Mouse (Mus musculus) limb, embryonic 12.5 days (tissue): Measurements from ENCODE around the gene Neu2. TPM values are rescaled to one million over a fixed set of nuclear protein-coding genes. Genes with fewer than 3 reads are reported as not detected.

ENCODE experiments used
- ATAC-seq: fragments of 200-750 bp; cut with Nextera tagmentation; 2 replicates; pipeline ENCODE4 v1.8.0; 2017; ENCODE audit warnings: low read depth, moderate TSS enrichment; ENCODE audit not compliant: insufficient number of reproducible peaks, insufficient read depth, low FRiP score, low TSS enrichment
- H3K27ac ChIP-seq: fragments of 300-500 bp; sonication (generic); 2 replicates; pipeline ENCODE4 v1.5.1; 2016; ENCODE audit warnings: mild to moderate bottlenecking, moderate library complexity
- H3K27me3 ChIP-seq: fragments of 300-500 bp; sonication (generic); 2 replicates; pipeline ENCODE4 v1.6.1; 2016; ENCODE audit warnings: mild to moderate bottlenecking, moderate library complexity
- H3K36me3 ChIP-seq: fragments of 300-500 bp; sonication (generic); 2 replicates; pipeline ENCODE4 v1.6.1; 2016; ENCODE audit warnings: mild to moderate bottlenecking, moderate library complexity
- H3K4me1 ChIP-seq: fragments of 300-500 bp; sonication (generic); replicated peaks from 2 replicates; pipeline ENCODE4 v1.6.1; 2016
- H3K4me2 ChIP-seq: fragments of 300-500 bp; sonication (generic); 2 replicates; pipeline ENCODE4 v1.6.1; 2016; ENCODE audit warnings: mild to moderate bottlenecking, moderate library complexity
- H3K4me3 ChIP-seq: fragments of 300-500 bp; sonication (generic); replicated peaks from 2 replicates; pipeline ENCODE4 v1.5.1; 2016; ENCODE audit warnings: mild to moderate bottlenecking
- H3K9ac ChIP-seq: fragments of 300-500 bp; sonication (generic); replicated peaks from 2 replicates; pipeline ENCODE4 v1.6.1; 2016; ENCODE audit warnings: mild to moderate bottlenecking, moderate library complexity
- H3K9me3 ChIP-seq: fragments of 300-500 bp; sonication (generic); 2 replicates; pipeline ENCODE4 v1.6.1; 2016; ENCODE audit warnings: mild to moderate bottlenecking, moderate library complexity
- WGBS: fragments of 180-500 bp; shearing (Covaris S2); methylation state at CpG from one replicate; pipeline ENCODE4 v1.1.7; 2016; 5-methylcytosine and 5-hydroxymethylcytosine counted together
- polyA plus RNA-seq: library from polyadenylated mRNA; unstranded; fragments of >200 nt; fragmentation: Nextera tagmentation; extraction: Ambion mirVana; gene quantifications from 2 replicates; pipeline ENCODE4 v1.2.1, GENCODE M21; 2016

The Neu2 gene
- polyA plus RNA-seq, 1 experiment from 2014 or later, result 0.18 TPM

DNA sequence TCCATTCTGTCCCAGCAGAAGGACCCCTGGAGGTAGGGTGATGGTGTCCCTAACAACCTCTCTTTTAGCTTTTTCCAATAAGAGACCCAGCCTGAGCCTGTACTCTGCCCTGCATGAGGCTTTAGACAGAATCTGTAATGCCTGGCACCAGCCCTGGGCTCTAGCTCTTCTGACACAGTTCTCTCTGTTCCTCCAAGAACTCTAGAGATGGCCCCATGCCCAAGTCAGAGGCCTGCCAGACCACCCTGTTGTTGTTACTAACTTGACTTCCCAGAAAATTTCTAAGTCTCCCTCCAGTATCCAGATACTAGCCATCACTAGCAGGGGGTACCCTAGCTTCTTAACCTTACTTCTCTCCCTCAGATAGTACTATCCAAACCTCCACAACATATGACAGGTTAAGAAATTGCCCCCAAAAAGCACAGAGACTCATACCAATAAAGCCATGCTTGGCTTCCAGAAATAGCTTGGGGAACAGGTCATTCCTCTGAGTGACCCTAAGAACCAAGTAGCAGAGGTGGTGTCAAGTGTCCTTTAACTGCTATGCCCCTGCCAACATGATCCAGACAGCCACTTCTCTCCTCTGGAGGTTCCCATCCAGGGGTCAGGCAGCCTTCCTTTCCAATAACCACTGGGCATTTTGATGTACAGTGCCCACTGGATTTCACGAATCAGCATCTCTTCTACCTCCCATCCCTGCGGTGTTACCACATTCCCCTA lies 105.0 kb downstream of the Neu2 start:
- H3K36me3 ChIP-seq, result no peaks in the 10 kb centered on the region
- no peak overlapping the region for H3K4me3 ChIP-seq
- H3K4me2 ChIP-seq, result no peak overlapping the region
- no peak overlapping the region for H3K9ac ChIP-seq
- WGBS, result 92% methylated on average over 2 of the region's 2 CpGs
- ATAC-seq, result no peak
- no peaks in the 10 kb centered on the region for H3K27me3 ChIP-seq
- no peaks in the 10 kb centered on the region for H3K9me3 ChIP-seq
- no peaks in the 10 kb centered on the region for H3K4me1 ChIP-seq
- H3K27ac ChIP-seq, result no peak overlapping the region

DNA sequence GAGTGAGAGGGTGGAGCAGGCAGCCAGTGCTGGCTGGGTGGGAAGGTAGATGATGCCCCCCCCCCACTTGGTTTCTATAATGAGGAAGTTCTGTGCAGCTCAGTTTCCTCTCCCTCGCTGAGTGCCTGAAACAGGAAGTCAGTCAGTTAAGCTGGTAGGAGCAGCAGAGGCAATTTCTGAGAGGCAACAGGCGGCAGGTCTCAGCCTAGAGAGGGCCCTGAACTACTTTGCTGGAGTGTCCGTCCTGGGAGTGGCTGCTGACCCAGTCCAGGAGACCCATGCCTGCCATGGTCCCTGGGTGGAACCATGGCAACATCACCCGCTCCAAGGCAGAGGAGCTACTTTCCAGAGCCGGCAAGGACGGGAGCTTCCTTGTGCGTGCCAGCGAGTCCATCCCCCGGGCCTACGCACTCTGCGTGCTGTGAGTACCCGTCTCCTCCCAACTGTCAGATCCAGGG lies 110.6 kb downstream of the Neu2 start, which contains the start of gene Inpp5d:
Gene Inpp5d, plus strand, starts transcription at position 102 of the 458 bp plus-strand sequence.
- H3K9ac ChIP-seq, result no peak within 1 kb of the TSS
- no peak for ATAC-seq
- H3K27ac ChIP-seq, result no peak within 1 kb of the TSS
- H3K4me3 ChIP-seq, result peak within 1 kb of the TSS; percentile 9; the same call in 1 of the 2 replicates
- H3K9me3 ChIP-seq, result no peaks in the 10 kb centered on the region
- no peak within 1 kb of the TSS for H3K4me2 ChIP-seq
- WGBS, result 75% methylated on average over 12 of the region's 12 CpGs
- no peaks in the 10 kb centered on the region for H3K27me3 ChIP-seq
- no peaks in the 10 kb centered on the region for H3K36me3 ChIP-seq
- 0 out of 2 replicates have a peak, but pooled peaks cover 5% of the 10 kb centered on the region for H3K4me1 ChIP-seq

DNA sequence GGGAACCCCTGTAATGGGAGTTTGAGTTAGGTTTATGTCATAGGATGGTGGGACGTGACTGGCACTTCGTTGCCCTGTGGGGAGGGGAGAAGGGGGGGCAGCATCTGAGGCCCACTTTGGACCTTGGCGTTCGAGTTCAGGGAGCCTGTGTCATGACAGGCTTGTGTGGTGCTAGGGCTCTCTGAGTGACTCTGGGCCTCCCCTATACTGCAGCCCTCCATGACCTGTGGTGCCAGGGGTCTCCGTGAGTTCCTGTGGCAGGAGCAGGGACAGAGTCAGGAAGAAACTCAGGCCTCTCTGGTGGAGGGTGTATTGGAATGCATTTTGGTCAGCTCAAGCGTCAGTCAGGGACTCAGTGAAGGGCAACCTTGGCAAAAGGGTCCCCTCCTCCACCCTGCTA lies 111.0 kb downstream of the Neu2 start:
- WGBS, result 81% methylated on average over 6 of the region's 6 CpGs
- H3K4me2 ChIP-seq, result no peak overlapping the region

DNA sequence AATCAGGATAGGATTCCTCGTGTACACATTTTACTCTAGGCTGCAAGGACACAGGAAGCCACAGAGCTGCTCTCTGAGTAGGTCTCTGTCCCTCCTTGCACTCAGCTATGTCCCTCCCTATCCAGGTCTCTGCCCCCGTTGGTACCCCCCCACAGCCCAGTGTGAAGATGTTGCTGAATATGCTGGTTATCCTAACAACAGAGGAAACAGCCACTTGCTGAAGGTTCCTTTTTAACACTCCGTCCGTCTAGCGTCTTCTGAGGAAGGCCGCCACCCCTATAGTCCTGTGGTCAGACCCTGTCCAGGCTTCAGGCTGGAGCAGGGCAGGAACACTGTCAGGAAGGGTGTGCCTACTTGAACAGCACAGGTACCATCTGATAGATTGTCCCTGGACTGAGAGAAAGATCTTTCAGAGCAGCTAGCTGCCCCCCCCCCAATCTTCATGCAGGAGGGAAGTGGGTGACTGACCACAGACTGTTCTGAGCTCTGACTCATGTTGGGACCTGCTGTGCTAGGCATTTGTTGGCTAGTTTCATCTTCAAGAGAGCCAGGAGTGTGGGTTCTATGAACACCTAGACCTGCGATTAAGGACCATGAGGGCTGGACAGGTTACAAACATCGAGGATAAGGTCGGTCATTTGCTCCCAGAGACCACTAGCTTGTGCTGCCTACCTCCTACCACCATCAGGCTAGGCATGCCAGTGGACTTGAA lies 111.6 kb downstream of the Neu2 start:
- Histone ChIP-seq H3K9ac (no peak overlapping the region), H3K4me2 (no peak overlapping the region), H3K36me3 (no peaks in the 10 kb centered on the region), H3K4me1 (0 out of 2 replicates have a peak, but pooled peaks cover 5% of the 10 kb centered on the region), H3K9me3 (no peaks in the 10 kb centered on the region), H3K27ac (no peak overlapping the region), H3K27me3 (no peaks in the 10 kb centered on the region), H3K4me3 (0 out of 2 replicates have a peak overlapping the region, but pooled peaks have one; percentile 9)
- WGBS, result 87% methylated on average over 9 of the region's 9 CpGs
- no peak for ATAC-seq

More for the DNA sequence above, 111.0 kb downstream of the Neu2 start:
- Histone ChIP-seq H3K27ac (no peak overlapping the region), H3K36me3 (no peaks in the 10 kb centered on the region), H3K4me3 (peak overlapping the region; percentile 9; the same call in 1 of the 2 replicates), H3K4me1 (0 out of 2 replicates have a peak, but pooled peaks cover 5% of the 10 kb centered on the region), H3K9me3 (no peaks in the 10 kb centered on the region), H3K9ac (no peak overlapping the region), H3K27me3 (no peaks in the 10 kb centered on the region)
- ATAC-seq, result no peak

DNA sequence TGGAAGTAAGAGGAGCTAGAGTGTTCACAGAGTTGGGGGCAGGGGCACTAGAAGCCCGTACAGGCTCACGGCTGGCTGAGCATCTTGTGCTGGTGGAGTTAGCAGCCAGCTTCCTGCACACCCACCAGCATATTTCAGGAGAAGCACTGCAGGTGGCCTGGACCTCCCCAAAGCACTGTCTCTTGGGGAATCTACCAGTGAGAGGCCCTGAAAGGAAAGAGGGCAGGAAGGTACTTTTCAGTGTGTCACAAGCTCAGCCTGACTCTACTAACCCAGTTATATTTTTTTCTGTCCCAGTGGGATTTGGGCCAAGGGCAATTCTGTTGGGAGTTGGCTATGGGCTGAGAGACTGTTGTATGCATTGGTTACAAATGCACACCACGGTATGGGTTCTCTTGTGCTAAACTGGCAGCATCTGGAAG lies 112.2 kb downstream of the Neu2 start:
- ATAC-seq, result no peak
- H3K9me3 ChIP-seq, result no peaks in the 10 kb centered on the region
- 0 out of 2 replicates have a peak, but pooled peaks cover 5% of the 10 kb centered on the region for H3K4me1 ChIP-seq
- WGBS, result 76% methylated on average over 3 of the region's 3 CpGs
- no peak overlapping the region for H3K9ac ChIP-seq
- no peak overlapping the region for H3K4me2 ChIP-seq
- H3K4me3 ChIP-seq, result no peak overlapping the region
- H3K27me3 ChIP-seq, result no peaks in the 10 kb centered on the region
- H3K36me3 ChIP-seq, result no peaks in the 10 kb centered on the region
- no peak overlapping the region for H3K27ac ChIP-seq

DNA sequence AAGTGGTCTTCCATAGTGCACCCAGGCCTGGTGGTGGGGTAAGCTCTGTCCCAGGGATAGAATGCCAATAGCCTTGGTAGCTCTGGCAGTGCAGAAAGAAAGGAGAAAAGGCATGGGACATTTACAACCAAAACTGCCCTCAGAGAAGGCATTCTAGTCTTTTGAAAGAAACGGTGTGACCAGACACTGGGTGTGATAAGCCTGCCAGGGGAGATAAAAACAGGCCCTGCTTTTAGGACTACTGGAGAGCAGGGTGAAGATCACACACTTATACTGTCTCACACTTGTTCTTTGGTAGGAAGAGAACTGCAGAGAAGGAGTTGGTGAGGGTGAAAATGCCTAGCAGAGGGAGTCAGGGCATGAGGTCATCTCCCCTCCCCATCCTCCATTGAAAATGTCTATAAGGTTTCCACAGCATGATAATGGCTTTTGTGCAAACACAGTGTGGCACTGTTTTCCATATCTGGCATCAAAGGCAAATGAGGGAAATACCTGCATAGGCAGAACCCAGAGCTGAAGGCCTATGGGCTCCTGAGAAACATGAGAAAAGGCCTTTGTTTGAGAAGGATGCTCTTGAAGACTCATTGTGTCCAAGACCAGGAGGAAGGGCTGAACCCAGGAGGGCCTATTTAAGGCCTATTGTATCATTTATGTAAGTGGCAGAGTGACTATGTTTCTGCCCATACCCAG lies 114.4 kb downstream of the Neu2 start:
- 78% methylated on average over 1 of the region's 1 CpGs for WGBS
- no peak for ATAC-seq
- H3K27me3 ChIP-seq, result no peaks in the 10 kb centered on the region
- H3K4me3 ChIP-seq, result no peak overlapping the region
- H3K27ac ChIP-seq, result no peak overlapping the region
- H3K4me2 ChIP-seq, result no peak overlapping the region
- no peaks in the 10 kb centered on the region for H3K36me3 ChIP-seq
- 0 out of 2 replicates have a peak, but pooled peaks cover 5% of the 10 kb centered on the region for H3K4me1 ChIP-seq
- H3K9me3 ChIP-seq, result no peaks in the 10 kb centered on the region
- no peak overlapping the region for H3K9ac ChIP-seq

DNA sequence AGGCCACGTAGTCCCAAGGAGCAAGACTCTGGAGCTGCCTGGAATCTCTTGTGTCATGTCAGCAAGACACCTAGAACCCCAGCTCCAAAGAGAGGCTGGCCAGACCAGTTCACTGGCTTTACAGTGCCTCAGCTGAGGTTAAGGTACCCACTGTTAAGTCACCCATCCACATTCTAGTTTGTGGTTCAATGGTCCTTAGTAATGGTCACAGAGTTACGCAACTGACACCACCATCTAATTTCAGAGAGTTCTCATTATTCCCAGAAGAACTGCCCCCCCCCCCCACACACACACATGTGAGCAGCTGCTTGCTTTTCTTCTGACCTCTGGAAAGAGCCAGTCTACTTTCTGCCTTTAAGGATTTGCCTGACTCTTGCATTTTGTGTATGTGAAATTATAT lies 115.1 kb downstream of the Neu2 start:
- Histone ChIP-seq H3K9ac (no peak overlapping the region), H3K36me3 (no peaks in the 10 kb centered on the region), H3K4me3 (no peak overlapping the region), H3K27me3 (no peaks in the 10 kb centered on the region), H3K9me3 (no peaks in the 10 kb centered on the region), H3K4me1 (0 out of 2 replicates have a peak, but pooled peaks cover 5% of the 10 kb centered on the region), H3K4me2 (no peak overlapping the region), H3K27ac (no peak overlapping the region)
- 84% methylated on average over 2 of the region's 2 CpGs for WGBS
- ATAC-seq, result no peak

DNA sequence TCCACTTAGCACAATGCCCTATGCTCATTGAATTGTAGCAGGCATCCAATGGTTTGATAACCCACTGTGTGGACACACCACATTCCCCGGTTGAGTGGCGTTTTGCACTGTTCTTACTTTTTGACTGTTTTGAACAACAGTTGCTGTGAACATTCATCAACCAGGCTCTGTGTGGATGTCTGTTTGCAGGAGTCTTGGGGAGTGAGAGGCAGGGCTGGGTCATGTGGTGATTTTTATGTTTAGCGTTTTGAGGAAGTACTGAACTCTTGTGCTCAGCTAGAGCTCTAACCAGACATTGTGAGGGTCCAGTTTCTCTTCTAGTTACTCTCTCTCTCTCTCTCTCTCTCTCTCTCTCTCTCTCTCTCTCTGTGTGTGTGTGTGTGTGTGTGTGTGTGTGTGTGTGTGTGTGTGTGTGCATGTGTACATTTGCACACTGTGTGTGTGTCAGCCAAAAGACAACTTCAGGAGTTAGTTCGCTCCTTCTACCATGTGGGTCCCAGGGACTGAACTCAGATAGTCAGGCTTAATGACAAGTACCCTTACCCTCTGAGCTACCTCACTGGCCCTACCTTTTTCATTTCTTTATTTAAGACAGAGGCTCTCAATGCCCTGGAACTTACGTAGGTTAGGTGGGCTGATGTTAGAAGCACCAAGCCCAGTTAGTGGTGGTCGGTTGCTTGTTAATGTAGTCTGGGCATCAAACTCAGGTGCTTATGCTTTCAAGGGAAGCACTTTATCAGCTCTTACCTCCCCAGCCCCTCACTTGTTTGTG lies 115.8 kb downstream of the Neu2 start:
- Histone ChIP-seq H3K4me2 (no peak overlapping the region), H3K4me3 (no peak overlapping the region), H3K27me3 (no peaks in the 10 kb centered on the region), H3K4me1 (0 out of 2 replicates have a peak, but pooled peaks cover 3% of the 10 kb centered on the region), H3K9ac (no peak overlapping the region), H3K27ac (no peak overlapping the region), H3K36me3 (no peaks in the 10 kb centered on the region), H3K9me3 (no peaks in the 10 kb centered on the region)
- no peak for ATAC-seq
- WGBS, result 83% methylated on average over 6 of the region's 6 CpGs

DNA sequence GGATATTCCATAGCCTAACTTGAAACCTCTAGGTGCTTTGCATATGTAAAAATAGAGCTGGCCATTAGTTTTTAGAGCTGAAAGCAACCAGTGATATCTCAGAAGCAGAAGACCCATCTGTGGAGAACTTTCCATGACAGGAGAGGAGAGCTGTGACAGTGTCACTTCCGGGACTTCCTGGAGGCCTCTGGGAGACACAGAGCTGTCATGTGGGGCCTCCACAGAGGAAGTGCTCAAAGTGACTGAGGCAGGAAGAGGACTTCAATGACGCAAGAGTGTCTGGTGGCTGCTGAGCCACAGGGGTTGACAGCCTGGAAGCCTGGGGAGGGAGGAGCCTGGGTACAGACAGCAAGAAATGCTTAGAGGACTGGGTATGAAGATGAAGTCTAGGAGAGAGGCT lies 116.7 kb downstream of the Neu2 start:
- no peak for ATAC-seq
- Histone ChIP-seq H3K9me3 (no peaks in the 10 kb centered on the region), H3K36me3 (no peaks in the 10 kb centered on the region), H3K9ac (no peak overlapping the region), H3K27me3 (no peaks in the 10 kb centered on the region), H3K27ac (no peak overlapping the region), H3K4me3 (no peak overlapping the region), H3K4me1 (no peaks in the 10 kb centered on the region), H3K4me2 (no peak overlapping the region)
- 49% methylated on average over 2 of the region's 2 CpGs for WGBS

DNA sequence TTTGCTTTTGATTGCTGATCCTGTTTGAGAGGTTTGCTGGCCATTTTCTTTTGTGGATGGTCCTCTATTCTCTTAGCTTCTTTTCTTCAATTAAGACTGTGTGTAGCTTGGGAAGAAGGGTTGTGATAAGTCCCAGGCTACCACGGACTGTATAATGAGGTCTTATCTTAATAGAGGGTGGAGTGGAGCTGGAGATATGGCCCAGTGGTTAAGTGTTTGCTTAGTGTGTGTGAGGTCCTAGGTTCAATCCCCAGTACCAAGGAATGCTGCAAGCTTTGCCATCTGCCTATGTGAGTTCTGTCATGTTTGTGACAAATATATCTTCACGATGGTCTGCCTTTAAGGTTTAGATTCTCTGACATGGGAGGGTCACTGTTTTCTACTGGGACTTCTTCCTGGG lies 118.4 kb downstream of the Neu2 start:
- H3K9me3 ChIP-seq, result no peaks in the 10 kb centered on the region
- no peak overlapping the region for H3K4me2 ChIP-seq
- no peak overlapping the region for H3K27ac ChIP-seq
- H3K4me3 ChIP-seq, result no peak overlapping the region
- H3K36me3 ChIP-seq, result no peaks in the 10 kb centered on the region
- WGBS, result 79% methylated on average over 2 of the region's 2 CpGs
- no peaks in the 10 kb centered on the region for H3K27me3 ChIP-seq
- ATAC-seq, result no peak
- H3K9ac ChIP-seq, result no peak overlapping the region
- no peaks in the 10 kb centered on the region for H3K4me1 ChIP-seq
